Mouse (Mus musculus): ENCODE measurements around the gene 1700024P04Rik. TPM values are rescaled to one million over a fixed set of nuclear protein-coding genes. Genes with fewer than 3 reads are reported as not detected.
A peak's percentile ranks its signal among the peaks of the same experiment; 100 is the strongest.

Gene 1700024P04Rik
- not detected in 2 replicates for polyA plus RNA-seq (2012; rRNA removed)

DNA sequence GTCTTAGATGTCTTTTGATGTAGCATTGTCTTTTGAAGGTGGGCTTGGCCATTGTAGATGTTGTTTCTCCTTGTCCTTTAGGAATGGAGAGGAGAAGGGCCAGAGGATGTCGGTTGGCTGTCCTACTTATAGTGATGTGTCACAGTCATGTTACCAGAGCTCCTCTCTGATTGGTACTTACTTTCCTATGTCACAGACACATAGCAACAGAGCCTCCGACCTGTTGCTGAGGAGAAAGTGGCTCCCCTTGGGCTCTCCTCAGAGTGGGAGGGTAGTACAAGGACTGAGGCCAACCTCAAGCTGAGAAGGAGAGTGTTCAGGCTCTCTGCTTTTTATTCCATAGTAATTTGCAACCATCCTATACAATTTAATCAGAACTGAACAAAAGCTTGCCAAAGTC lies at the start of gene 1700024P04Rik:
Gene 1700024P04Rik, minus strand, starts transcription at position 101 of the 400 bp plus-strand sequence.
- WGBS, result 85% methylated on average over 2 of the region's 2 CpGs
- Histone ChIP-seq H3K4me3 (ENCODE audit: low read depth, low read length) (no peak within 1 kb of the TSS), H3K36me3 (ENCODE audit: control insufficient read depth, insufficient read depth, low read length) (no peaks in the 10 kb centered on the region), H3K4me1 (ENCODE audit: control insufficient read depth, insufficient read depth, insufficient read length, low read length) (no peaks in the 10 kb centered on the region), H3K27me3 (ENCODE audit: control insufficient read depth, insufficient read depth, low read length) (no peaks in the 10 kb centered on the region), H3K27ac (ENCODE audit: insufficient read depth, low read depth, low read length) (no peak within 1 kb of the TSS)
- TF ChIP-seq POLR2A (IDR thresholded peaks at IDR 0.05; ENCODE audit: low read depth, low read length) (no peak), CTCF (IDR thresholded peaks at IDR 0.05; ENCODE audit: extremely low read depth, insufficient read length, insufficient replicate concordance, low read depth, low read length) (no peak)

GRCm38 (mm10) chr13:99031223-99032216 lies 47.2 kb upstream of the 1700024P04Rik start:
- Histone ChIP-seq H3K36me3 (ENCODE audit: control insufficient read depth, insufficient read depth, low read length) (no peaks in the 10 kb centered on the region), H3K27me3 (ENCODE audit: control insufficient read depth, insufficient read depth, low read length) (no peaks in the 10 kb centered on the region), H3K27ac (ENCODE audit: insufficient read depth, low read depth, low read length) (no peak overlapping the region), H3K4me1 (ENCODE audit: control insufficient read depth, insufficient read depth, insufficient read length, low read length) (no peaks in the 10 kb centered on the region; the same call in 1 of the 2 replicates), H3K4me3 (ENCODE audit: low read depth, low read length) (no peak overlapping the region)
- 82% methylated on average over 11 of the region's 11 CpGs for WGBS
- TF ChIP-seq POLR2A (IDR thresholded peaks at IDR 0.05; ENCODE audit: low read depth, low read length), result no peak
- no peak for TF ChIP-seq CTCF (IDR thresholded peaks at IDR 0.05; ENCODE audit: extremely low read depth, insufficient read length, insufficient replicate concordance, low read depth, low read length)

GRCm38 (mm10) chr13:99030579-99031200 lies 46.3 kb upstream of the 1700024P04Rik start:
- no peaks in the 10 kb centered on the region for H3K27me3 ChIP-seq (ENCODE audit: control insufficient read depth, insufficient read depth, low read length)
- 76% methylated on average over 15 of the region's 15 CpGs for WGBS
- TF ChIP-seq POLR2A (IDR thresholded peaks at IDR 0.05; ENCODE audit: low read depth, low read length) (no peak), CTCF (IDR thresholded peaks at IDR 0.05; ENCODE audit: extremely low read depth, insufficient read length, insufficient replicate concordance, low read depth, low read length) (no peak)
- H3K4me1 ChIP-seq (ENCODE audit: control insufficient read depth, insufficient read depth, insufficient read length, low read length), result no peaks in the 10 kb centered on the region; the same call in 1 of the 2 replicates
- H3K4me3 ChIP-seq (ENCODE audit: low read depth, low read length), result no peak overlapping the region
- H3K36me3 ChIP-seq (ENCODE audit: control insufficient read depth, insufficient read depth, low read length), result no peaks in the 10 kb centered on the region
- no peak overlapping the region for H3K27ac ChIP-seq (ENCODE audit: insufficient read depth, low read depth, low read length)

DNA sequence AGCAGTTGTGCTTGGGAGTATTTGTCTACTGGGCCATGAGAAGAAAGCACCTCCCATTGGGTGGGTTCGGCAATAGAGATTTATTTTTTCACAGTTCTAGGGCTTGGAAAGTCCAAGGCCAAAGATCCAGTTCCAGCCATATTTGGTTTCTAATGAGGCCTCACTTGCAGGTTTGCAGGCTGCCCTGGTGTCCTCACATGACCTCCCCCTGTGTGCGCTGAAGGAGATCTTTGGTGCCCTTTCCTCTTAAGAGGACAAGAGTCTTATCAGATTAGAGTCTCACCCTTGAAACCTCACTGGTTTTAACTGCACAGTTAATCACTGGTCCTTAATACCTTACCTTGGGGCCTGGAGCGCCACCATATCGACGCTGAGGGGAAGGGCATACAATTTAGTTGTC lies 40.9 kb upstream of the 1700024P04Rik start:
- Histone ChIP-seq H3K27me3 (ENCODE audit: control insufficient read depth, insufficient read depth, low read length) (no peaks in the 10 kb centered on the region), H3K27ac (ENCODE audit: insufficient read depth, low read depth, low read length) (no peak overlapping the region), H3K4me1 (ENCODE audit: control insufficient read depth, insufficient read depth, insufficient read length, low read length) (peaks cover 2% of the 10 kb centered on the region; the same call in 1 of the 2 replicates), H3K4me3 (ENCODE audit: low read depth, low read length) (no peak overlapping the region), H3K36me3 (ENCODE audit: control insufficient read depth, insufficient read depth, low read length) (no peaks in the 10 kb centered on the region)
- TF ChIP-seq POLR2A (IDR thresholded peaks at IDR 0.05; ENCODE audit: low read depth, low read length) (no peak), CTCF (IDR thresholded peaks at IDR 0.05; ENCODE audit: extremely low read depth, insufficient read length, insufficient replicate concordance, low read depth, low read length) (peak; percentile 21; the same call in 1 of the 2 replicates)
- 36% methylated on average over 5 of the region's 5 CpGs for WGBS

DNA sequence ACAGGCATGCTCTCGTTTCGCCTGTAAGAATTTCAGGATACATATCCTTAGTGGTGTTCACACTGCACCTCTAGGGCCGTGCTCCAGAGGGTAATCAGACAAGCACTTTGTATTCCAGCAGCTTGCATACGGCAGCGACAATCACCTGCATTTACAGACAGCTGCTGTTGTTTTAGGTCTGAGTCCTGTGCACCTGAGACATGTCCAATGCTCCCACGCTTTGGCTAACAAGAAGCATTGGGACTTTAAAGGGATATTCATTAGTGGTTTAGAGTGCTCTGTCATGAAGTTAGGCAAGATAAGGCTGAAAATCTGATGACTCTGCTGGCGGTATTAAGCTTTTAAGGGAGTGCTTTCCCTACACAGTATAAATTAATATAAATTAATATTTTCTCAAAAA lies 37.7 kb upstream of the 1700024P04Rik start:
- Histone ChIP-seq H3K27ac (ENCODE audit: insufficient read depth, low read depth, low read length) (no peak overlapping the region), H3K27me3 (ENCODE audit: control insufficient read depth, insufficient read depth, low read length) (no peaks in the 10 kb centered on the region), H3K36me3 (ENCODE audit: control insufficient read depth, insufficient read depth, low read length) (no peaks in the 10 kb centered on the region), H3K4me1 (ENCODE audit: control insufficient read depth, insufficient read depth, insufficient read length, low read length) (peaks cover 11% of the 10 kb centered on the region; the same call in 1 of the 2 replicates), H3K4me3 (ENCODE audit: low read depth, low read length) (no peak overlapping the region)
- 90% methylated on average over 7 of the region's 7 CpGs for WGBS
- TF ChIP-seq CTCF (IDR thresholded peaks at IDR 0.05; ENCODE audit: extremely low read depth, insufficient read length, insufficient replicate concordance, low read depth, low read length) (no peak), POLR2A (IDR thresholded peaks at IDR 0.05; ENCODE audit: low read depth, low read length) (no peak)

- 81% methylated on average over 6 of the region's 6 CpGs for WGBS
- Histone ChIP-seq H3K27ac (ENCODE audit: insufficient read depth, low read depth, low read length) (no peak overlapping the region), H3K36me3 (ENCODE audit: control insufficient read depth, insufficient read depth, low read length) (no peaks in the 10 kb centered on the region), H3K27me3 (ENCODE audit: control insufficient read depth, insufficient read depth, low read length) (no peaks in the 10 kb centered on the region), H3K4me1 (ENCODE audit: control insufficient read depth, insufficient read depth, insufficient read length, low read length) (peaks cover 11% of the 10 kb centered on the region; the same call in 1 of the 2 replicates), H3K4me3 (ENCODE audit: low read depth, low read length) (no peak overlapping the region)
- TF ChIP-seq CTCF (IDR thresholded peaks at IDR 0.05; ENCODE audit: extremely low read depth, insufficient read length, insufficient replicate concordance, low read depth, low read length), result no peak
- no peak for TF ChIP-seq POLR2A (IDR thresholded peaks at IDR 0.05; ENCODE audit: low read depth, low read length)
These were observed 36.8 kb upstream of the 1700024P04Rik start for GRCm38 (mm10) chr13:99021181-99021580.
